Mouse (Mus musculus) bone marrow macrophage, adult 2 months (primary cell): ENCODE data around the gene Spata2.

Experiments used
- CTCF ChIP-seq: IDR thresholded peaks from 2 replicates; pipeline ENCODE4 v1.5.1; 2012; ENCODE audit warnings: low read depth, mild to moderate bottlenecking, low read length, moderate library complexity
- POLR2A ChIP-seq: IDR thresholded peaks from 2 replicates; pipeline ENCODE4 v1.6.1; 2012; ENCODE audit warnings: mild to moderate bottlenecking, low read depth, low read length, borderline replicate concordance

GRCm38 (mm10) chr2:167519606-167520252 lies 27.0 kb upstream of the Spata2 start:
- TF ChIP-seq CTCF = no peak
- TF ChIP-seq POLR2A = no peak
